Mouse (Mus musculus) thymus, adult 2 months (tissue): Measurements from ENCODE around the gene Mfsd12.

ENCODE experiments used
- CTCF ChIP-seq: fragments of 200-500 bp; IDR thresholded peaks from 2 replicates; pipeline ENCODE4 v1.5.1; 2012; ENCODE audit warnings: mild to moderate bottlenecking, control low read depth, low read length, moderate library complexity, borderline replicate concordance; ENCODE audit not compliant: control insufficient read depth, poor library complexity, insufficient read depth; ENCODE audit errors: extremely low read depth
- POLR2A ChIP-seq: fragments of 200-500 bp; IDR thresholded peaks from 2 replicates; pipeline ENCODE4 v1.6.1; 2012; ENCODE audit warnings: mild to moderate bottlenecking, low read length, control low read depth, moderate library complexity; ENCODE audit not compliant: control insufficient read depth, poor library complexity, insufficient read depth; ENCODE audit errors: extremely low read depth

- TF ChIP-seq CTCF (no peak), POLR2A (no peak)
These were observed 38.6 kb downstream of the Mfsd12 start for GRCm38 (mm10) chr10:81395865-81396264.
